Mouse (Mus musculus) liver, embryonic 13.5 days (tissue): Measurements from ENCODE around the gene D630039A03Rik. TPM values are rescaled to one million over a fixed set of nuclear protein-coding genes. Genes with fewer than 3 reads are reported as not detected.

Experiments
- ATAC-seq: fragments of 200-750 bp; cut with Nextera tagmentation; 2 replicates; pipeline ENCODE4 v1.8.0; 2017; ENCODE audit warnings: low read depth, mild to moderate bottlenecking, moderate number of reproducible peaks, moderate library complexity
- DNase-seq: peaks from one replicate; pipeline ENCODE4 v3.0.0; 2022
- H3K27ac ChIP-seq: fragments of 300-500 bp; sonication (generic); 2 replicates; pipeline ENCODE4 v1.5.1; 2015; ENCODE audit warnings: moderate library complexity, mild to moderate bottlenecking, inconsistent platforms
- H3K27me3 ChIP-seq: fragments of 300-500 bp; sonication (generic); 2 replicates; pipeline ENCODE4 v1.6.1; 2015; ENCODE audit warnings: mild to moderate bottlenecking, inconsistent platforms
- H3K36me3 ChIP-seq: fragments of 300-500 bp; sonication (generic); 2 replicates; pipeline ENCODE4 v1.6.1; 2015; ENCODE audit warnings: mild to moderate bottlenecking, inconsistent platforms
- H3K4me1 ChIP-seq: fragments of 300-500 bp; sonication (generic); replicated peaks from 2 replicates; pipeline ENCODE4 v1.6.1; 2015; ENCODE audit warnings: inconsistent platforms
- H3K4me2 ChIP-seq: fragments of 300-500 bp; sonication (generic); 2 replicates; pipeline ENCODE4 v1.6.1; 2015; ENCODE audit warnings: inconsistent platforms, mild to moderate bottlenecking, moderate library complexity
- H3K4me3 ChIP-seq: fragments of 300-500 bp; sonication (generic); replicated peaks from 2 replicates; pipeline ENCODE4 v1.5.1; 2015; ENCODE audit warnings: mild to moderate bottlenecking, inconsistent platforms
- H3K9ac ChIP-seq: fragments of 300-500 bp; sonication (generic); 2 replicates; pipeline ENCODE4 v1.6.1; 2015; ENCODE audit warnings: mild to moderate bottlenecking, inconsistent platforms
- H3K9me3 ChIP-seq: fragments of 300-500 bp; sonication (generic); replicated peaks from 2 replicates; pipeline ENCODE4 v1.6.1; 2016; ENCODE audit warnings: inconsistent platforms
- WGBS: fragments of 180-500 bp; shearing (Covaris S2); methylation state at CpG from one replicate; pipeline ENCODE4 v1.1.7; 2015; ENCODE audit not compliant: insufficient replicate concordance; 5-methylcytosine and 5-hydroxymethylcytosine counted together
- polyA plus RNA-seq: library from polyadenylated mRNA; unstranded; fragments of >200 nt; fragmentation: Nextera tagmentation; extraction: Ambion mirVana; gene quantifications from 2 replicates; pipeline ENCODE4 v1.2.1, GENCODE M21; 2015

The D630039A03Rik gene
- polyA plus RNA-seq, 1 experiment from 2014 or later: 0.33 TPM

DNA sequence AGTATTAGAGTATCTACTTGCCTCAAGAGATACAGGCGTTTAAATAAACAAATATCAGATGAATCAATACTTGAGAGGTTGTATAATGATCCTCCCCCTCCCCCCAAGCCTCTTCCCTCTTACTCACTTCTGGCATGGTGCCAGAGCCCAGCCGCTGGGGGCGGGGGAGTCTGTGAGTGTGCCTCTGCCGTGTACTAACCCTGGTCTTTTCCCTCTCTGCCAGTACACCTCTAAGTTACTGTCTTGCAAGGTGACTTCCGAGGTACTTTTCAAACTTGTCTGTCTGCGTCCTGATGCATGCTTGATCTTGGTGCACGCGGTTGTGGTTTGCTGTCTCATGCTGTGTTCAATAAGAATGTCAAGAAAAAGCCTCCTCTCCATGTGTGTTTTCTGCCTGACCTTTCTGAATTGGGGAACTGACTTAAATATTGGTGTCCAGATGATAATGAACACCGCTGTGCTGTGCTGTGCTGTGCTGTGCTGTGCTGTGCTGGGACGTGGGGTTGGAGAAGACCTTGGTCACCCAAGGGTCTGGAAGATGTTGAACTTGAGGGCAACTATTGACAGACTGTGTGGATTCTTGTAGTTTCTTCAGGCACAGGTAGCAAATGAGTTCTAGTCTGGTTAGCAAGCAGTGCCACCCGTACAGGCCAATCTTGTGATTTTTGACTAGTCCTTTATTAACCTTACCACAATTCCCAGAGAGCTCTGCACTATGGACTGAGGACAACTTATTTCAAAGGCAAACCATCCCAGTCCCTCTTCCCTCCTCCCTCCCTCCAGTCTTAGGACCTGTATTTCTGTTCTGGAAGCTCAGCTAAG, 29.8 kb downstream of the D630039A03Rik start:
- 30% methylated on average over 11 of the region's 11 CpGs for WGBS
- H3K27me3 ChIP-seq: no peaks in the 10 kb centered on the region
- H3K9me3 ChIP-seq: no peaks in the 10 kb centered on the region
- H3K4me1 ChIP-seq: no peaks in the 10 kb centered on the region
- H3K27ac ChIP-seq: no peak overlapping the region
- no peak overlapping the region for H3K4me3 ChIP-seq
- no peaks in the 10 kb centered on the region for H3K36me3 ChIP-seq
- H3K4me2 ChIP-seq: no peak overlapping the region
- no peak for ATAC-seq
- no peak for DNase-seq
- no peak overlapping the region for H3K9ac ChIP-seq

DNA sequence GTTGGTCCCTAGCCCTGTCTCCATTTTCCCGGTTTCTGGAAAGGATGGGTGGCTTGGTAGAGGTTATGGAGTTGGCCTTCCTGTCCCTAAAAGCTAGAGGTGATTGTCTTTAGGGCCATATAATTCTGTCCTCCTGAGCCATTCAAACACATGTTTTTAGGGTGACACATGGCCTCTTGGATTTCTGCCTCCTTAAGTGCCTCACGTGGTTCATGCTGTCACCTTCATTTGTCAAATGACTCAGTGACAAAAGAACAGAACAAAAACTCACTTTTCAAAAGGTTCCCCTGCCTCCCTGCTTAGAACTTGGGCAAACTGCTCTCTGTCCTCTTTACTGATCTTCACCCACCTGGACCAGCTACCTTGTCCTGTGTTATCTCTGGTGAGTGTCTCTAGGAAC, 30.9 kb downstream of the D630039A03Rik start:
- ATAC-seq (no peak), DNase-seq (no peak)
- no peaks in the 10 kb centered on the region for H3K4me1 ChIP-seq
- no peak overlapping the region for H3K4me3 ChIP-seq
- no peaks in the 10 kb centered on the region for H3K27me3 ChIP-seq
- H3K9me3 ChIP-seq: no peaks in the 10 kb centered on the region
- 44% methylated on average over 2 of the region's 2 CpGs for WGBS
- H3K4me2 ChIP-seq: no peak overlapping the region
- no peak overlapping the region for H3K27ac ChIP-seq
- no peaks in the 10 kb centered on the region for H3K36me3 ChIP-seq
- no peak overlapping the region for H3K9ac ChIP-seq

DNA sequence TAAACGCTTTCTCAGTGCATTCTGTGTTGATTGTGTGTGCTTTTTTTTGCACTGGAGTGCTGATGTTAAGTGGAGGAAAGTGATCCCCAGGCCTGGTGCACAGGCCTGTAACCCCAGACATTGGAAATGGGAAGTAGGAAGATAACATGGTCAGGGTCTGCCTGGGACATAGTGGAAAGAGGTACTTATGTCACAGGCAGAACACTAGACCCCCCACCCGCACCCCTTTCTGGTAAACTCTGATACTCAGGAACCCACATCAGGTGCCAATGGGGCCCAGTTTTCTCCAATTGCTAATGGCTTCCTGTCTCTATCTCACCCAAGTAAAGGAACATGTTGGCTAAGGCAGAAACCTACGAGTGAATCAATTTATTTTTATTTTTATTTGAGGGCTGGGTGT, 31.6 kb downstream of the D630039A03Rik start:
- Histone ChIP-seq H3K4me1 (no peaks in the 10 kb centered on the region), H3K9ac (no peak overlapping the region), H3K9me3 (no peaks in the 10 kb centered on the region), H3K4me2 (no peak overlapping the region), H3K27ac (no peak overlapping the region), H3K27me3 (no peaks in the 10 kb centered on the region), H3K4me3 (no peak overlapping the region), H3K36me3 (no peaks in the 10 kb centered on the region)
- WGBS: 44% methylated on average over 3 of the region's 3 CpGs
- ATAC-seq (no peak), DNase-seq (no peak)

DNA sequence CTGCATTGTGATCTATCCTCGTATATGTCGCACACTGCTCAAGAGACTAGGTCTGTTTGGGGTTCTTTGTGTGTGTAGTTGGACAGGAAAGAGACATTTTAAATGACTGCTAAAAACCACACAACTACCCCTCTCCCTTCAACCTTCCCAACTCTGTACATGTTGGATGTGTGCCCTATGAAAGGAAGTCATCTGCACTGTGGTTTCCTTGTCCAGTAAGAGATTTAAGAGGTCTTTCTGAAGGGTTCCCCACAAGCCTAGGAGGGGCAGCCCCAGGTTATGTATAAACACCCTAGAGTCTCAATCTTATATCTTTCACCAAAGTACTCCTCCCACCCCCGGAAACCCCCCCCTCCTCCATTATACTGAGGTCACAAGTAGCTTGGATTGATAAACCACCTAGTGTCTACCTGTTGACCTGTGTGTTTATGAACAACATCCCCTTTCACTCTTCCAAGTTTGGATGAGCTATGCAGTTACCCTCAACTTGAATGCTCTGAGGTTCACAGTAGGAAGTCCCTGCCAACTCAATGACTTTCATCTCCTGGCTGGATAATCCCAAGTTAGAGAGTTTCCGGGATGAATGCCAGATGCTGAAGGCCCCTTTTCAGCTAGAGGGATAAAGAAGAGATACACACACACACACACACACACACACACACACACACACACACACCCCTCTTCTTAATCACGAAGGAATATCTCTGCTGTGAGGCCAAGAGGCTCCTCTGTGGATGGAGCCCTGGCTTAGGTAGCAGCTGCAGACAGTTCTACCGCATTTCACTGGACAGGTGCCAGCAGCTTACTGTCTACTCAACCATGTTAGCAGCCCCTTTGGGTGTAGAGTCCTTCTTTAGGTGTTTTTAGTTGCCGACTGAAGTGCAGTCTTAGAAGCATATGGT, 32.3 kb downstream of the D630039A03Rik start:
- ATAC-seq (no peak), DNase-seq (no peak)
- 48% methylated on average over 7 of the region's 7 CpGs for WGBS
- H3K27me3 ChIP-seq: no peaks in the 10 kb centered on the region
- H3K9me3 ChIP-seq: no peaks in the 10 kb centered on the region
- H3K36me3 ChIP-seq: no peaks in the 10 kb centered on the region
- H3K4me1 ChIP-seq: no peaks in the 10 kb centered on the region
- no peak overlapping the region for H3K4me2 ChIP-seq
- H3K4me3 ChIP-seq: no peak overlapping the region
- H3K9ac ChIP-seq: no peak overlapping the region
- no peak overlapping the region for H3K27ac ChIP-seq

DNA sequence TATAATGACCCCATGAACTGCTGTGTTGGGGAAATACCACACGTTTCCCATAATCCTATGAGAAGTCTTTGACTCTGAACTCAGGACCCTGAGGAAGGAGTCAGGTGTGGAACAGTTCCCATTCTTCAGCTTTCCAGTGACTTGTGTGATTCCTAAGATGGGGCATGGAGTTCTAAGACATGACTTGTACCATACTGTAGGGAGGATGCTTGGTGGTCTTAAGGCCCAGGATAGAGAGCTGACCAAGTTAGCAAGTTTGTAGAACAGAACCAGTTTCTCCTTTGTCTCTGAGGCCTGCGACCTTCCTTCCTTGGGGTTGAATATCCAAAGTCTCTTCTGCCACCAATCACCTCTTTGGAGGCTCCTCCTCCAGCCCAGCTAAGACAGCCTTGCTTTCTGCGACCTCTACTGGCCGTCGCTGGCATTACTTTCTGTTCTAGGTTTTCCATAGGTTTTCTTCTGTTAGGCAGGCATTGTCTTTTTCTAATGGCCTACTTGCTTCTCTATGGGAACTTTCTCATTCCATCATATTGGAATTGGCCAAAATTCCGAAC, 36.2 kb downstream of the D630039A03Rik start:
- Histone ChIP-seq H3K36me3 (no peaks in the 10 kb centered on the region), H3K9ac (no peak overlapping the region), H3K27me3 (no peaks in the 10 kb centered on the region), H3K4me2 (no peak overlapping the region), H3K9me3 (no peaks in the 10 kb centered on the region), H3K4me3 (no peak overlapping the region), H3K4me1 (no peaks in the 10 kb centered on the region), H3K27ac (no peak overlapping the region)
- ATAC-seq: no peak
- 7% methylated on average over 6 of the region's 6 CpGs for WGBS
- DNase-seq: peak; percentile 19

DNA sequence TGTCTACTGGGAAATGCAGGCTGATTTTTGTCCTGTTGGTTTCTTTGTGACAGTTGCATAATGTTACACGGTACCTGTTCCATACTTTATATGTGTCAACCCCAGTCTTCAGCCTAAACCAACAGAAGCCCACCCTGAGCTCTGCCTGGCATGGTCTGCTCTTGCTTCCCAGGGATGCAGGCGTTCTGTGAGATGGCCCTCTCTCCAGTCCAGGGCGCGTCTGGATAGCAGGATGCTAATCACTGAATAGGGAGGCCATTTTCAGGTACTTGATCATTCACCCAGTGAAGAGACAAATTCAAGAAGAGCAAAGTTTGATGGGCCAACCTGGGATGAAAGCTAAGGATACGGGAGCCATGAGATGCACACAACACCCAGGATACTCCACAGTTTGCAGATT, 37.0 kb downstream of the D630039A03Rik start:
- H3K9me3 ChIP-seq: no peaks in the 10 kb centered on the region
- DNase-seq: no peak
- no peak overlapping the region for H3K27ac ChIP-seq
- H3K9ac ChIP-seq: no peak overlapping the region
- H3K27me3 ChIP-seq: no peaks in the 10 kb centered on the region
- no peaks in the 10 kb centered on the region for H3K36me3 ChIP-seq
- no peaks in the 10 kb centered on the region for H3K4me1 ChIP-seq
- ATAC-seq: no peak
- no peak overlapping the region for H3K4me3 ChIP-seq
- WGBS: 64% methylated on average over 5 of the region's 5 CpGs
- no peak overlapping the region for H3K4me2 ChIP-seq

DNA sequence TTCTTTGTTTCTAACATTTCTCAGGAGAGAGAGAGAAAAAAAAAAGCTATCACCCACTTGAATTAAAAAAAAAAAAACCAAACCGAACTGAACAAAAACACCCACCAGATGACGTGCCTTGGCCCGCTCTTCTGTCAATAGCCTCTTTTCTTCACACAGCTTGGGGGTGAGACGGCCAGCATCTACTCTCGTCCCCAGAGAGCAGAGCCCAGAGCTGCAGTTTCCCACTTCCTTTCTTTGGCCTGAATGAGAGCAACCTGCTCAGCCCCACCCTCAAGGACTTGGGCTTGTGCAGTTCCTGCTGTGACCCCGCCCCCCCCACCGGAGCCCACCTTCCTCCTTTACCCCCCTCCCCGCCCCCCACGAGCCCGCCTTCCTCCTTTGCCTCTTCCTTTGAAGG, 48.6 kb downstream of the D630039A03Rik start:
- Histone ChIP-seq H3K4me2 (no peak overlapping the region), H3K9me3 (no peaks in the 10 kb centered on the region), H3K27ac (no peak overlapping the region), H3K4me1 (no peaks in the 10 kb centered on the region; the same call in 1 of the 2 replicates), H3K4me3 (no peak overlapping the region), H3K36me3 (no peaks in the 10 kb centered on the region), H3K27me3 (no peaks in the 10 kb centered on the region), H3K9ac (no peak overlapping the region)
- ATAC-seq (no peak), DNase-seq (no peak)
- WGBS: 21% methylated on average over 10 of the region's 10 CpGs

DNA sequence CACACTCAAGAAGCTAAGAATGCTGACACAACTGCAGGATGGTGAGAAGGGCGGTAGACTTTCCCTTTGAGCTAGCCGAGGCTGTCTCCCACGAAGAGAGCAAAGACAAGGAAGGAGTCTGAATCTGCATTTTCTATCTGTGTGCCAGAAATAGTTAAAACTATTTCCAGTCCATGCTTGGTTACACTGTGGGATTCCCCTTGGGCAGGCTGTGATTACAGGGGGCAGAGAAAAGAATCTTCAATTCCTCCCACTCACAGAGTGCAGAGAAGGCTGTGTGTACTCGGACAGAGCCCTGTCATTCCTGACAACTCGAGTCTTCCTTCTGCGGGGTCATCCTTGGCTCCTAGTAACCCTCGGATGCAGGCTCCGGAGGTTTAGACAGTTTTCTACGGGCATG, 49.1 kb downstream of the D630039A03Rik start:
- no peaks in the 10 kb centered on the region for H3K27me3 ChIP-seq
- no peak overlapping the region for H3K4me3 ChIP-seq
- H3K36me3 ChIP-seq: no peaks in the 10 kb centered on the region
- no peaks in the 10 kb centered on the region for H3K9me3 ChIP-seq
- 62% methylated on average over 9 of the region's 9 CpGs for WGBS
- H3K27ac ChIP-seq: no peak overlapping the region
- no peak overlapping the region for H3K4me2 ChIP-seq
- no peaks in the 10 kb centered on the region; the same call in 1 of the 2 replicates for H3K4me1 ChIP-seq
- ATAC-seq: no peak
- no peak for DNase-seq
- no peak overlapping the region for H3K9ac ChIP-seq

DNA sequence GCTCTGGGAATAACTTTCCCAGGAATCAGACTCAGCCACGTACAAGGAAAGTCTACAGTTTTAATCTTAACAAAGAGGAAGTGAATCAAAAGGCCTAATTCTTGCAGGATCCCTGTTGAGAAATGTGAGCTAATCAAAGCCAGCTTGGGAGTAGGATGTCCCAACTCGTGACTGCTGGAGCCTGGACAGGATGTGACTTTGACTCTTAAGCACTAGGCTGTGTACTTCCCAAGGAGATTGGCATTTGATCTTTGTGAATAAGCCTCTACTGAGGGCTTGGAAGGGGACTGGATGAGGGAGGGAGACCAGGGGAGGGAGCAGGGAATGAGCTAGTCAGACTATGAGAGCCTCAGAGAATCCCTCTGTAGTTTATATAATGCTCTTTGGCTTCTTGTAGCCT, 50.0 kb downstream of the D630039A03Rik start:
- Histone ChIP-seq H3K27ac (no peak overlapping the region), H3K36me3 (no peaks in the 10 kb centered on the region), H3K27me3 (no peaks in the 10 kb centered on the region), H3K9me3 (no peaks in the 10 kb centered on the region), H3K4me1 (no peaks in the 10 kb centered on the region; the same call in 1 of the 2 replicates), H3K4me2 (no peak overlapping the region), H3K4me3 (no peak overlapping the region), H3K9ac (no peak overlapping the region)
- DNase-seq: no peak
- no peak for ATAC-seq
- WGBS: 20% methylated on average over 2 of the region's 2 CpGs

DNA sequence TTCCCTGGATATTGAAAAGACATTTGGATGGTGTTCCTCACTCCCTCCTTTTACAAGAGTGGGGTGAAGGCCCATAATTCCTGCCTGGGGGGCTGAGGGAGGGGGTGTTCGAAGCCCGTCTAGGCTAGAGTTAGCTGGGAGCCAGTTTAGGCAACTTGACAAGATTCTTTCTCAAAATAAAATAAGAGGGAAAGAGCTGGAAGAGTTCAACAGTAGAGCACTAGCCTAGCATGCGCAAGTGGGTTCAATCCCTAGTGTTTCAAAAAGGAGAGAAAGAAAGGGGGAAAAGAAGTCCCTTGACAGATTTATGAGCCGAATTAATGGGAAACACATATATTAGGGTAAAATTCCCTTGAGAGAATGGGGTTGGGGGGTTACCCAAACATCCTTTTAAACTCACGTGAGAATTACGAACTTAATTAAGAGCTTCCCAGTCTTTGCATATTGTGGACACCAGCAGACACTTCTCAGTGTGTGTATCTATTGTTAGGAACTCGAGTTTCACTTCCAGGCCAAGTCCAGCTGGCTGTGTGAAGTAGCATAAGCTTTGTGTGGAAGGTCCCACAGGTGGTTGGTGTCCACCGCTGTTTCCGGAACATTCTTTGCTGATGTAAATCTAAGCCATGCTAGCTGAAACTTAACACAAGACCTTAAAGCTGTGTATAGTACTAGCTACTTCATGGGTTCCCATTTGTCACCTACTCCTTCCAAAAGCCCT, 53.7 kb downstream of the D630039A03Rik start:
- WGBS: 72% methylated on average over 9 of the region's 9 CpGs
- Histone ChIP-seq H3K27me3 (no peaks in the 10 kb centered on the region), H3K4me3 (no peak overlapping the region), H3K9me3 (no peaks in the 10 kb centered on the region), H3K9ac (no peak overlapping the region), H3K4me1 (no peaks in the 10 kb centered on the region; the same call in 1 of the 2 replicates), H3K27ac (no peak overlapping the region), H3K4me2 (no peak overlapping the region), H3K36me3 (no peaks in the 10 kb centered on the region)
- ATAC-seq (no peak), DNase-seq (no peak)

DNA sequence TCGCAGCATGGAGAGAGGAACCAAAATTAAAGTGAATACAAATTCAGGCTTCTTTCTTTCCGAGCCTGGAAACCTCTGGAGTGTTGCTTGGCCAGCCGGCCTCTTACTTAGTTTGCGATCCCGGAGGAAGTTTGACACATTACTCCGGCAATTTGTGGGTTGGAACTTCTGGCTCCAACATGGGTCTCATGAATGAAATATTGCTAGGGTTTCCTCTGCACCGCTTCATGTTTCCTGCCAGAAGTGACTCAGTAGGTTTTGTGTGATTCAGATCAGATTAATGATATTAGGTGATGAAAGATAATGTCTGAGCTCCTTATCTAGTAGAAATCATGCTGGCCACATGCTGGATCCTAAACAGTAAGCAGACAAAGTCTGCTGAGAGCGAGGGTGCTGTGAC, 54.2 kb downstream of the D630039A03Rik start:
- no peak overlapping the region for H3K9ac ChIP-seq
- H3K9me3 ChIP-seq: no peaks in the 10 kb centered on the region
- no peaks in the 10 kb centered on the region for H3K27me3 ChIP-seq
- H3K4me2 ChIP-seq: no peak overlapping the region
- DNase-seq: no peak
- 37% methylated on average over 8 of the region's 8 CpGs for WGBS
- no peak overlapping the region for H3K27ac ChIP-seq
- H3K4me1 ChIP-seq: no peaks in the 10 kb centered on the region; the same call in 1 of the 2 replicates
- no peak overlapping the region for H3K4me3 ChIP-seq
- no peak for ATAC-seq
- no peaks in the 10 kb centered on the region for H3K36me3 ChIP-seq
